Mouse (Mus musculus) kidney, adult 2 months (tissue): ENCODE data around the gene Gls2.
"Not testable (repeated sequence)": the region's sequence is repeated elsewhere in the genome, so short reads cannot be mapped to it uniquely, and the experiment has no call there.

Experiments used
- CTCF ChIP-seq: fragments of 200-500 bp; conservative IDR thresholded peaks from 2 replicates; pipeline ENCODE4 v1.5.1; 2011; ENCODE audit warnings: low read depth, mild to moderate bottlenecking, control low read depth, low read length, moderate library complexity, mixed read lengths; ENCODE audit not compliant: insufficient read depth, insufficient read length
- POLR2A ChIP-seq: fragments of 200-500 bp; IDR thresholded peaks from one replicate; pipeline ENCODE4 v1.6.1; 2011; ENCODE audit warnings: low read depth, low read length, control low read depth

- TF ChIP-seq CTCF, POLR2A: not testable (repeated sequence)
Observed at GRCm38 (mm10) chr10:128171348-128171747, 22.9 kb upstream of the Gls2 start.
